Mouse (Mus musculus): Measurements from ENCODE around the gene Synrg. TPM values are rescaled to one million over a fixed set of nuclear protein-coding genes. Genes with fewer than 3 reads are reported as not detected.

Gene Synrg
- total RNA-seq, 2 experiments from 2014 or later: 46.6 to 50.9 TPM

- DNase-seq (ENCODE audit: extremely low spot score in 1 of 2, low spot score in 2 of 2): no peak
- intact Hi-C loops (cut with DNase I): no loop called here
Observed at GRCm38 (mm10) chr11:84016810-84017508, 52.7 kb downstream of the Synrg start.

GRCm38 (mm10) chr11:84027231-84027630 lies 63.0 kb downstream of the Synrg start:
- intact Hi-C loops (cut with DNase I): no loop called here
- no peak for DNase-seq (ENCODE audit: extremely low spot score in 1 of 2, low spot score in 2 of 2)

GRCm38 (mm10) chr11:84028271-84029028 lies 64.2 kb downstream of the Synrg start:
- DNase-seq (ENCODE audit: extremely low spot score in 1 of 2, low spot score in 2 of 2): no peak
- intact Hi-C loops (cut with DNase I): no loop called here

- intact Hi-C loops (cut with DNase I): no loop called here
- DNase-seq (ENCODE audit: extremely low spot score in 1 of 2, low spot score in 2 of 2): no peak
Observed at GRCm38 (mm10) chr11:84031971-84032370, 67.7 kb downstream of the Synrg start.

GRCm38 (mm10) chr11:84032559-84032958 lies 68.3 kb downstream of the Synrg start:
- intact Hi-C loops (cut with DNase I): no loop called here

GRCm38 (mm10) chr11:84033671-84034070 lies 69.4 kb downstream of the Synrg start:
- intact Hi-C loops (cut with DNase I): no loop called here
- no peak for DNase-seq (ENCODE audit: extremely low spot score in 1 of 2, low spot score in 2 of 2)

More at GRCm38 (mm10) chr11:84032559-84032958, 68.3 kb downstream of the Synrg start:
- no peak for DNase-seq (ENCODE audit: extremely low spot score in 1 of 2, low spot score in 2 of 2)

- no peak for DNase-seq (ENCODE audit: extremely low spot score in 1 of 2, low spot score in 2 of 2)
- intact Hi-C loops (cut with DNase I): no loop called here
Observed at GRCm38 (mm10) chr11:84040621-84041020, 76.4 kb downstream of the Synrg start.

- DNase-seq (ENCODE audit: extremely low spot score in 1 of 2, low spot score in 2 of 2): peak in 1 of 2 experiments; percentile 78
- intact Hi-C loops (cut with DNase I): no loop called here
Observed at GRCm38 (mm10) chr11:84042808-84043762, 78.9 kb downstream of the Synrg start.

GRCm38 (mm10) chr11:84044988-84045387 lies 80.8 kb downstream of the Synrg start:
- no peak for DNase-seq (ENCODE audit: extremely low spot score in 1 of 2, low spot score in 2 of 2)
- intact Hi-C loops (cut with DNase I): no loop called here

- DNase-seq (ENCODE audit: extremely low spot score in 1 of 2, low spot score in 2 of 2): no peak
- intact Hi-C loops (cut with DNase I): no loop called here
Observed at GRCm38 (mm10) chr11:84047270-84047669, 83.0 kb downstream of the Synrg start.

- DNase-seq (ENCODE audit: extremely low spot score in 1 of 2, low spot score in 2 of 2): no peak
- intact Hi-C loops (cut with DNase I): no loop called here
Observed at GRCm38 (mm10) chr11:84048411-84048810, 84.2 kb downstream of the Synrg start.

- DNase-seq (ENCODE audit: extremely low spot score in 1 of 2, low spot score in 2 of 2): no peak
- intact Hi-C loops (cut with DNase I): no loop called here
Observed at GRCm38 (mm10) chr11:84053055-84053454, 88.8 kb downstream of the Synrg start.

- peak; percentile 46 to 76 for DNase-seq (ENCODE audit: extremely low spot score in 1 of 2, low spot score in 2 of 2)
- intact Hi-C loops (cut with DNase I): no loop called here
Observed at GRCm38 (mm10) chr11:84053524-84054163, 89.4 kb downstream of the Synrg start.

- intact Hi-C loops (cut with DNase I): no loop called here
- no peak for DNase-seq (ENCODE audit: extremely low spot score in 1 of 2, low spot score in 2 of 2)
Observed at GRCm38 (mm10) chr11:84057418-84057817, 93.2 kb downstream of the Synrg start.

- intact Hi-C loops (cut with DNase I): no loop called here
Observed at GRCm38 (mm10) chr11:84059784-84060183, 95.6 kb downstream of the Synrg start.

GRCm38 (mm10) chr11:84060635-84061034 lies 96.4 kb downstream of the Synrg start:
- no peak for DNase-seq (ENCODE audit: extremely low spot score in 1 of 2, low spot score in 2 of 2)
- intact Hi-C loops (cut with DNase I): no loop called here

More at GRCm38 (mm10) chr11:84059784-84060183, 95.6 kb downstream of the Synrg start:
- no peak for DNase-seq (ENCODE audit: extremely low spot score in 1 of 2, low spot score in 2 of 2)

- no peak for DNase-seq (ENCODE audit: extremely low spot score in 1 of 2, low spot score in 2 of 2)
- intact Hi-C loops (cut with DNase I): no loop called here
Observed at GRCm38 (mm10) chr11:84061881-84062280, 97.7 kb downstream of the Synrg start.

- intact Hi-C loops (cut with DNase I): no loop called here
- DNase-seq (ENCODE audit: extremely low spot score in 1 of 2, low spot score in 2 of 2): no peak
Observed at GRCm38 (mm10) chr11:84062805-84063204, 98.6 kb downstream of the Synrg start.
